Mouse (Mus musculus): ENCODE measurements around the gene Dnmbp.

Gene Dnmbp

DNA sequence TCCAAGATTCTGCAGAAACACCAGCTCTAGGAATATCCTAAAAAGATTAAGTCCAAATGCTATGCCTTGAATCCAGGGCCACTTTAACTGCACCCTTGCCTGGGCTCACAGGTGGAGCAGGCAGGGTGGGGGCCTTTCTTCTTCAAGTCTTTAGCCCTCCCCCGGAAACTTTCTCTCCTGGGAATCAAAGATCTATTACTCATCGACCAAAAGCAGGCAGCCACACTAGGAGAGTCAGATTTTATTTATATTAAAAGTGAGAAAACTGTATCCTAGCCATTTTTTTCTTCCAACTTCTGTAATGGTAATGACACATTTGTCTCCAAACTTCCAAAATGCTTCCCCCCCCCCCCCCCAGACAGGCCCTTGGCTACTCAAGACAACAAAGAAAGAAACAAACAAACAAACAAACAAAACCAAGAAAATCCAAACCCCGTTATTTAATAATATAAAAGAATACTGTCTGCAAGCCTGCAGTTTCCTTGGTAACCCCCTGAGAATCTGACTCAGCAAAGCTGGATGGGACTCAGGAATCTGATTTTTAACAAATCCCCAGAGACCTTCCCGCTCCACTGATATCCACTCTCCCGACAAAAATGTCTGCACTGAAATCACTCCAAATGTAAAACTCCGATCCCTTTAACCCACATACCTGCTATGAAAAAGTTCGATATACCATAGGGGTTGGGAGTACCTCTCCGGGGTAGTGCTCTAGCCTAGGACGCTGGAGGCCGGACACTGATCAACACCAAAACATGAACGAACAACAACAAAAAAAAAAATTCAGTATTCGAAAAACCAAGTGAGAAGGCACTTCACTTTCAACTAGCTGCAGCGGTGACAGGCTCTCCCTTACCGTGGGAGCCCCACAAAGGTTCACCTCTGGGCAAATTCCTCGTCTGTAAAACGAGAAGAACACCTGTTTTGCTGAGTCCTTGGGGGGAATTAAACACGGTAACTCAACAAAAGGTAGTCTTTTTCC lies 61.6 kb downstream of the Dnmbp start:
- no peak for DNase-seq (ENCODE audit: low spot score in 2 of 2)

DNA sequence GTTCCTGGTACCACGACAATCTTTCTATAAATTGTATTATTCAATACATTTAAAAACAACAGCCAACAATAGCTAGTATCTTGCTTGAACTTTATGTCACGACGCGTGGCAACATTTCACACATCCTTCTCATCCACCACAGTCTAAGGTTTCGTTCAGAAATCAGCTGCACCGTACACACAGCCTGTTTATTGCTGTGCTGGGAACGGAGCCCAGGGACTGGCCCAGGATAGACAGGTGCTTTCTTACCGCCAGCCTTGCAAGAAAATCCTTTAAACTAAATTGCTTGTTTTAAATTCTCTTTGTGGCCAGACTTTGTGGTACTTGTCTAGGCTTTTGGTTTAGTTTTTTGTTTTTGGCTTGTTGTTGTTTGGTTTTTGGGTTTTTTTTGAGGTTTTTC lies 62.6 kb downstream of the Dnmbp start:
- no peak for DNase-seq (ENCODE audit: low spot score in 2 of 2)

DNA sequence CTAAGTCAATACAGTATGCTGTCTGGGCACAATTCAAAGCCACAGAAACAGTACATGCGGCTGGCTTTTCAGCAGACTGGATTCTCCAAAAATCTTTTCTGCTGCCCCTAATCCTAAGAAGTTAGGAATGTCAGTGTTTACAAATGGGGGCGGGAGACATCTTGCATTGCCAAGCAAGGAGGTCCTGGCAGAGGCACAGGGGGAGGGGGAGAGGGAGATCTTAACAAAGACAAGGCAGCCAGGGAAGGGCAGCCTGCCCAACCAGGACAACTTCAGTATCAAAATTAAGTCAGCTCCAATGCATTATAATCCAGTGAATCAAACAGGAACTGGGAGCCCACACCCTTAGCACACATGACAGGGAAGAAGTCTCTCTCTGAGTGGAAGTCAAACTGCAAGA lies 64.0 kb downstream of the Dnmbp start:
- no peak for DNase-seq (ENCODE audit: low spot score in 2 of 2)

DNA sequence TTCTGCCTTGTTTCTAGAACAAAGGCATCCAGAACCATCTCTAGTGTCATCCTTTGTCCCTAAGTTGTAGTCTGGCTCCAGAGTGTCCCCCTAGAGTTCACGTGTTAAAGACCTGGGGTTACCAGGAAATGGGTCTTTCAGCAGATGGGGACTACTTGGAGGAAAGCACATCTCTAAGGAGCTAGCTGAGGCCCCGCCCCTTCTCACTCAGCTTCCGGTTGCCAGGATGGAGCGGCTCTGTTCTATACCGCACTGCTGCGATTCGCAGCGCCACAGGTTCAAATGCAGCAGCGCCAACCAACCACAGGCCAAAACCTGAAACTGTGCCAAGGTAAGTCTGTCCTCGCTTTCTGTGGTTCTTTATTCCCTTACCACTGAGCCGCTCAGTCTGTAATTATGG lies 65.6 kb downstream of the Dnmbp start:
- no peak for DNase-seq (ENCODE audit: low spot score in 2 of 2)

DNA sequence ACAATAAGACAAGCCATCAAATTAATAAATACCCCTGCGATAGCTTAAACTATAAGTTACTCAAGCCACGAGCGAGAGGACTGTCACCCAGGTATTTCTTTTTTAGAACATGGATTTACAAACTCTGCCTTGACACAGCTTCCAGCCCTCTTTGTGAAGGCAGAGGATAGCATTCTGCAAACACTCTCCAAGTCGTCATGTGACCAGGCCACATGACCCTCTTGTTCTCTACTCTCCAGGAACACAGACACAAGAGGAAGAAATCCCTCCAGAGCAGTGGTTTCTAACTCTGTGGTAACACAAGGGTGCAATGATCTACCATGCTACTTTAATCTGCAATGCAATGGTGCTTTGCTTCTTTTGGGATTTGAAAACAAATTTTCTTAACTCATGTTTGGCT lies 69.6 kb downstream of the Dnmbp start:
- no peak for DNase-seq (ENCODE audit: low spot score in 2 of 2)

DNA sequence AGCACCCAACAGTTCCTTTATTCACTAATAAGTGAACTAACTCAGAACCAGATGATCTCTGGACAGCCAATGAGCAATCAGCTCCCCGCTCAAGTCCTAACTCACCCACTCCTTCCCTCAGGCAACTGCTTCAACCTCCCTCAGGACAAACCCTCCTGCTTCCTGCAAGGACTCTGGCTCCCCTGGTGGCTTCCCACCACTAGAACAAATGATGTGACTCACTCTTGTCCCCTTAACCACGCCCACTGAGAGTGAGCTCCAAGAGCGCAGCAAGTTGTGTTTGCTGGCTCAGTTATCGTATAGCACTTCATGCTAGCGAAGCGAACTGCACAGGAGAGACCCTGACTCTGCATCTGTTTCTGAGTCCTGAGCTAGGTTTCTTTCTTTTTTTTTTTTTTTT lies 82.6 kb downstream of the Dnmbp start:
- no peak for DNase-seq (ENCODE audit: low spot score in 2 of 2)

DNA sequence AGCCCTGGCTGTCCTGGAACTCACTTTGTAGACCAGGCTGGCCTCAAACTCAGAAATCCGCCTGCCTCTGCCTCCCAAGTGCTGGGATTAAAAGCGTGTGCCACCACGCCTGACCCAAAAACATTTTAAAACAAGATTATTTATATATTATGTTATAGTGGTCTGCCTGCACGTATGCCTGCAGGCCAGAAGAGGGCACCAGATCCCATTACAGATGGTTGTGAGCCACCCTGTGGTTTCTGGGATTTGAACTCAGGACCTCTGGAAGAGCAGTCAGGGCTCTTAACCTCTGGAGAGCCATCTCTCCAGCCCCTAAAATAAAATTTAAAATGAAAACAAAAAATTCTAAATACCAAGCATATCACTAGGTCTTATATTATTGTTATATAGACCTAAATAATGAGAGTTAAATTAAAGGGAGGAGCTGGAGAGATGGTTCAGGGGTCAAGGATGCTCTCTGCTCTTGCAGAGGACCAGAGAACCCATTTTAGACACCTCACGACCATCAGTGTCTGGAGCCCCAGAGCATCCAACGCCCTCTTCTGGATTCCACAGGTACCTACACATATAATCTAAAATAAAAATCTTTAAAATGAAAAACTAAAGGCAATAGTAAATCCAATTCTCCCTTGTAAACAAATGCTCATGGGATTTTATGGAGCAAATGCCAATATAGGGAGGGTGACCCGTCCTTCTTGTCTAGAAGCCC lies 87.0 kb downstream of the Dnmbp start:
- DNase-seq (ENCODE audit: low spot score in 2 of 2) = no peak

DNA sequence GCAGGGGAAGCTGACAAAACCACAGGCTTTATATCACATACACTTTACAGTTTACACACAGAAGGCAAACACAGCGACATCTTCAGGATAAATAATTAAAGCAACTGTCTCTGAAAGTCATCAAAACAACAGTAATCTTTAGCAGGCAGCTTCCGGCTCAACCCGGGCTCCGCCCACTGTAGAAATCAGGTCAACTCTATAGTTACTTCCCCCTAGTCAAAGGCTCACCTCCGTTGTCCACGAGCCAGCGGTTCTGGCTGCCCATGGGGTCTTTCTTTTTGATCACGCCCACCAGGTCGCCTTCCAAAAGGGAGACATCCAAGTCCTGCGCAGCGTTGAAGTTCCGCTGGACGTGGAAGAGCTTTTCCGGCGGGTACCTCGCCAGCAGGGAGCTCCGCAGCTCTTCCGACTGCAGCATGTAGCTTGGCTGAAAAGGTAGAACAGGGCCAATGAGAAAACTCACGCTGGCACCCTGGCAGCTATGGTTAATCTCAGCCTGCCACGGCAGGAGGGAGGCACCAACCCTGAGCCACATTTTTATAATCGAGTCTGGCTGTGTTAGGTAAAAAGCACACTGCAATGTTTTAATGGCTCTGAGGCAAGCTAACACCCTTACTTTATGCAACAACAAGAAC lies 87.9 kb downstream of the Dnmbp start:
- no peak for DNase-seq (ENCODE audit: low spot score in 2 of 2)

DNA sequence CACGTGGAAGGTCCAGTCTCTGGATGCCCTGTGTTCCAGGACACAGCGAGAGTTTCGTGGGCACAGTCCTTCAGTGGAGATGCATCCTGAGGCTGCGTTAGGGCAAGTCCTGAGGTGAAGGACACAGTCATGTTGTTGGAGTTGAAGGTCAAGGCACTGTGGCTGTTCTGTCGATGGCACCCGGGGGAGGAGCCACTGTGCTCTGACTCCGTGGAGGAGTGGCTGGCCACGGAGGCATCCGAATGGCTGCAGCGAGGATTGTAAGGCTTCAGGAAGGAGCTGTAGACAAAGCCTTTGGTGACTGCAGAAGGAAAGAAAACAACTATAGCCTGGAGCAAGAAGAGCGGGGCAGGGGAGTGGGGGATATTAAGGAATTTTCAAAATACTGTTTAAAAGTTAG lies 90.0 kb downstream of the Dnmbp start:
- DNase-seq (ENCODE audit: low spot score in 2 of 2) = no peak

DNA sequence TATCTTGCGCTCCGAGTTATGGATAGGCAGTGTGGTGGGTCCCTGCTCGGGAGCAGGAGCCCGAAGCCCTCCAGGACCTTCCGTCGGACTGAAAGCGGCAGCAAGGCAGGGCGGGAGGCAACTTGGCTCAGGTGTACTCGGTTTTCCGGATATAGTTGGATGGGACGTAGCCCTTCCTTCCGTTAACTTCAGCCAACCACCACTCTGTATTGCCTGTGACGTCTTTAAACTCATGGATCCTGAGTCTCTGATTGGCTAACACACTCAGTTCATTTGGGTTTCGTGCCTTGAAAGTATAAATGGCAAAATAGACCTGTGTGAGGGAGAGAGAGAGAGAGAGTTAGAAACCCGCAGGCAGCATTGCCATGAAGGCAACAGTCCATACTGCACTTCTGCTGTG lies 92.0 kb downstream of the Dnmbp start:
- no peak for DNase-seq (ENCODE audit: low spot score in 2 of 2)

DNA sequence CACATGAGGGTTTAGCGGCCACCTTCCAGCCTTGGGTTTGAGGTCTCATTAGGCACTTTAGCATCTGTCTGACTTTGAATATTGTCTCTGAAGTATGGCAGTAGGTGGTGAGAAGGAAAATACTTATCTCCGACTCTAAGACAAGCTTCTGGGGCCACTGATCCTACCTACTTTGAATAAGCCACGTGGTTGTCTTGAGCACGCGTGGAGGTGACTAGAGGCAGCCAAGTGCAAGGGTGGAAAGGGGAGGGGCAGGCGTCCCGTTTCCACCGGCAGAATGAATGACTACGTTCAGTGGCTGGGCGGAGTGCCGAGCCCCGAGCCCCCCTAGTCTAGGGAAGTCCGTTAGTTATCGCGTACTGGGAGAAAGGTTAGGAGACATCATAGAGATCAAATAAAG lies 92.9 kb downstream of the Dnmbp start:
- DNase-seq (ENCODE audit: low spot score in 2 of 2) = no peak

DNA sequence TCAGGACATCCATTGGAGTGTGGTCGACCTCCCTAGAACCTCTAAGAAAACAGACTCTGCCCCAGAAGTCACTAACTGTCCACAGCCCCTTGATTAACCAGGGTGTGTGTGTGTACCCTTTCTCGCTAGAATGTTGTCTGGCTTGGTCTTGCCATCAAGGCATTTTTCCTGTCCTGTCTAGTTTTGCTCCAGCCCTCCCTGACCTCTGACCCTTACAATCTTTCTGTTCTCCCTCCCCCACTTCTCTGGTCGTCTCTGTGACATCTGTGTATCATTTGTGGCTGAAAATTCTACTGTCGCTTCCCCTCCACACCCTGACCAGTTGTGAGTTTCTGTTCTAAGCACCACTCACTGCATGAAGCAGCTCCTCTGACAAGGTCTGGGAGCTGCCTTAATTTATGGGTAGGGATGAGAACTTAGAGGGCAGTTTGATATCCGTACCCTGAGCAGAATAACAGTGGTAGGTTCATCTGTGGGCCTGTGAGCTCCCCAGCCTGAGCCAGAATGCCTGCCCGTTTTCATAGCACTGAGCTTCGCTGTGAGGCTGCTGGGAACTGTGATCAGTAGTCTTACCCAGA lies 94.6 kb downstream of the Dnmbp start:
- DNase-seq (ENCODE audit: low spot score in 2 of 2) = no peak

DNA sequence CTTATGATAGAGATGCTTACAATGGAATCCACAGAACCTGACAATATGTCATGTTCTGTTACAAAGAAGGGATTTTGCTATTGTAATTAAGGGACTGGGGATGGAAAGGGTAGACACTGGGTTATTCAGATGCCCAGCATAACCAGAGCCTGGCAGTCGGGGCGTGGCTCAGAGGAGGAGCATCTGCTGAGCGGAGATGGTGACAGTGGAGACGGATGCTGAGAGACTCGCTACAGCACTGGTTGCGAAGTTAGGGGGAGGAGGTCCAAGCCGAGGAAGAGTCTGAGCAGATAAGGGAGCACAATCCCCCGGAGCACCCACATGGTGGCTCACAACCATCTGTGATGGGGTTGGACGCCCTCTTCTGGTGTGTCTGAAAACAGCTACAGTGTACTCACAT lies 96.8 kb downstream of the Dnmbp start:
- no peak for DNase-seq (ENCODE audit: low spot score in 2 of 2)

DNA sequence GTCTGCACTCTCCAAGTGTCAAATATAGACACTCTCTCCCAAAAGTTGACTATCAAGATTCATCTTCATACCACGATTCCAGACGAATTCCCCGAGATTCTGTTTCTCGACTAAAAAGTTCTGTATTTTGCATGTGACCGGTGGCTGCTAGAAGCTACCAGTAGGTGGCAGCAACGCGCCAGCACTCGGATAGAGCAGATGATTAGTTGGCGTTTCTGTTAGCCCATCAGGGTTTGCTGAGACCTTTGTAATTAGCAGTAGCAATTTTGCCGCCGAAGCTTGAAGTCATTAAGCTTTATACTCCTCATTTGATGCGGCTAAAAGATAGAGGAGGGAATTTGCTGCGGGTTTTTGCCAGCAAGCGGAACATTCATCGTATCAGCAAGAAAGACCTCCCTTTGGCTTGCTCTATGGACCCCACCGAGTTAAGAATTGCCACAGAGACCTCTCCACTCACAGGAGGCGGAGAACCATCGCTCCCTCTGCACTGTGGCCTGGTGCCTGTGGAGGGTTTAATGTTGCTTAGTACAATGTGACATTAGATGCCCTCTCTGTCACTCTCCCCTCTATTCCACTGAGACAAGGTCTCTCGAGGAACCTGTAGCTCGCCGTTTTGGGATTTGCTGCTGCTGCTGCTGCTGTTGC lies 107.4 kb downstream of the Dnmbp start:
- DNase-seq (ENCODE audit: low spot score in 2 of 2) = peak; percentile 44 to 72

DNA sequence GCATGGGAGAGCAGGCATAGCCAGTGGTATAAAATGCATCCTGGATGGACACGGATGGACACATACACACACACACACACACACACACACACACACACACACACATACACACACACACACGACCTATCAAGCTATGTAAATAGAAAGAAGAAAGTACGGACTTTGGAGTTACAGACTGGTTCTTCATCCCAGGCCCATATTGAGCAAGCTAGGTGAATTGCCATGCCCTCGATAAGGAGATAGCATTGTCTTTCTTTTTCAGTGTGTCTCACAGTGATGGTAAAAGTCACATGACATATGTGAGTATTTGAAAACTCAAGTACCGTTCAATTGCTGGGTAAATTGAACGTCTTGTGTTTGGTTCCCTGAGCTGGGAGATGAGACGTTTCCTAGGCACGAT lies 113.1 kb downstream of the Dnmbp start:
- DNase-seq (ENCODE audit: low spot score in 2 of 2) = no peak

DNA sequence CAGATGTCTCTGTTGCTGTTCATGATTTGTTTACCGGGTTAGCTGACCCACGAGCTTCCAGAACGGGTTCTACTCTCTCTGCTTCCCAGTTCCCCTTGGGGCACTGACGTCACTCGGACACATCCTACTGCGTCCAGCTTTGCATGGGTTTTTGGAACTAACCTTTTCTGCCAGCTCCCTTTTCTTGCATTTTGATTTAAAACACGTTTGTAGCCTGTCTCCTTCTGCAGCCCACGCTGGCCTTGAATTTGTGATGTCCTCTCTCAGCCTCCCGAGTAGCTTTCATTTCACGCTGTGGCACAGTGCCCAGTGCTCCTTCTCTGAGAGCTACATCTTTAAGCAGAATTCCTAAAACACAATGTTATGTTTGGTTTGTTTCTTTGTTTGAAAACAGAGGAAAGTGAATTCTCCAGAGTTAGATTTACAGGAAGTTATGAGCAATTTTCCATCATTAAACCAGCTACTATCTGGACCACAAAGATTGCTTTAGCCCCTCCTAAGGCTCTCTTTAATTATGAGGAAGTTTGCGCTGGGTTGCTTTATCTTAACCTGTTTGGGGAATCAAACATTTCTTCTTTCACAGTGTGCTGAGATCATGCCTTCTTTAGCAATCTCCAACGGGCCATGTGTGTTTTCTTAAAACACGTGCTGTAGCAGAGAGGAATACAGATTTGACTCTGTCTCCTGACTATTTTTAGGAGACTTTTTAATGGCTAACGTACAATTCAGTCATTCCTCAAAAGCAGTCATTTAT lies 124.2 kb downstream of the Dnmbp start:
- DNase-seq (ENCODE audit: low spot score in 2 of 2) = peak in 1 of 2 experiments; percentile 16

DNA sequence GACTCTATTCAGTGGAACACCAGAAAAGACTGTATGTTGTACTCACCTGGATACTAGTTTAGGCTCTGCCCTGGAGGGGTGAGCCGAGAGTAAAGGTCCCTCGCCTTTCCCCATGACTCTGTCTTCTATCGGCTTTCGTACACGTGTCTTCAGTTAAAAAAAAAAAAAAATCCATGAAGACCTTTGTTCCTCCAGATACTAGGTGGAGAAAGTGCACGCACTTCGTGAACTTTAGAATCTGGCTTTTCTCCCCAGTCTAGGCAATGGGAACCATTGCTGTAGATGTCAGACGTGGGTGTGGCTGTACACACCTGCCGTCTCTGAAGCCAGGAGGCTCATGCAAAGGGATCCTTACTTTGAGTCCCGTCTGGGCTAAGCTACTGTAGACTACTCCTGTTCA lies 126.7 kb downstream of the Dnmbp start:
- no peak for DNase-seq (ENCODE audit: low spot score in 2 of 2)

DNA sequence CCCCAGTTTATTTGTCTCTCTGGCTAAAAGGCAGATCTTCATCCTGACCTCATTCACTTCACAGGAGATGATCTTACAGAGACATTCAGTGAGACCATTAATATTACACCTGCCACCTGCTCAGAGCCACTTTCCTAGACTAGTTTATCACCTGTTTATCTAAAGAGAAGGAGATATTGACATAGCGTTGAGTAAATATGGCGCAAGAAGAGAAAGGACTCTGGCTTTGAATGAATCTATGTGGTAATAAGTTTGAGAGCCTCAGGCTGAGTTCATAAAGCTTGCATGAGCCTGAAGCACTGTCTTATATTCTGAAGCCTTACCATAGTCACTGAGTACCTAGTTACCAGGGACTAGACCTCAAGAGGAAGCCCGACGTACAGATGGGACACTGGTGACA lies 128.6 kb downstream of the Dnmbp start:
- no peak for DNase-seq (ENCODE audit: low spot score in 2 of 2)

DNA sequence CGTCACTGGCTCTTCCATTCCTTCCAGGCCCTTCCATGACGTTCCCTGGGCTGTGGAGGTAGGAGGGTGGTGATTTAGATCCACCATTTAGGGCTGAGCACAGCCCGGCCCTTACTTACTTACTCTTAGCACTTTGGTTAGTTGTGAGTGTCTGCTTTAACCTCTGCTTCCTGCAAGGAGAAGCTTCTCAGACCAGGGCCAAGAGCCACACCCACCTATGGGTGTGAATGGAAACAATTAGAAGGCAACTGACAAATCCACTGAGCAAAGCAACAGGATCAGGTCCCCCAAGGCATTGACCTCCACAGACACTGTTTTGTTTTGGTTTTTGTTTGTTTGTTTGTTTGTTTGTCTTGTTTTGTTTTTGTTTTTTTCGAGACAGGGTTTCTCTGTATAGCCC lies 130.7 kb downstream of the Dnmbp start:
- DNase-seq (ENCODE audit: low spot score in 2 of 2) = no peak

DNA sequence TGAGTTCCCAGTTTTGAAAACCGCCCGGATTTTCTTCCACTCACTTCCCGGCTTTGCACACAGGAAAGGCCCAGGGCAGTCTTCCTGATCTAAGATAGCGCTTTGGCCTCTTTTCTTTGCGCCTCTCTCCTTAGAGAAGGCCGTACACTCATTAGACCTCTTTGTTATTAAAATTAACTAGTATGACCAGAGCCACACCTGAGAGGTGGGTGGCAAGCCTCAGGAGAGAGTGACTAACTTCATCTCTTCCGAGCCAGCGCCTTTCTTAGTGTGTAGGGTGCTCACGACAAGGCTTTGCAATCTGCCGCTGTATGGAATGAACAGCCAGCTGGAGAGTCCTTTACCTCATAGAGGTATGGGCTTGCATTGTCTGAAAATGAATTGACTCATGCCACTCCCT lies 136.1 kb downstream of the Dnmbp start:
- no peak for DNase-seq (ENCODE audit: low spot score in 2 of 2)

DNA sequence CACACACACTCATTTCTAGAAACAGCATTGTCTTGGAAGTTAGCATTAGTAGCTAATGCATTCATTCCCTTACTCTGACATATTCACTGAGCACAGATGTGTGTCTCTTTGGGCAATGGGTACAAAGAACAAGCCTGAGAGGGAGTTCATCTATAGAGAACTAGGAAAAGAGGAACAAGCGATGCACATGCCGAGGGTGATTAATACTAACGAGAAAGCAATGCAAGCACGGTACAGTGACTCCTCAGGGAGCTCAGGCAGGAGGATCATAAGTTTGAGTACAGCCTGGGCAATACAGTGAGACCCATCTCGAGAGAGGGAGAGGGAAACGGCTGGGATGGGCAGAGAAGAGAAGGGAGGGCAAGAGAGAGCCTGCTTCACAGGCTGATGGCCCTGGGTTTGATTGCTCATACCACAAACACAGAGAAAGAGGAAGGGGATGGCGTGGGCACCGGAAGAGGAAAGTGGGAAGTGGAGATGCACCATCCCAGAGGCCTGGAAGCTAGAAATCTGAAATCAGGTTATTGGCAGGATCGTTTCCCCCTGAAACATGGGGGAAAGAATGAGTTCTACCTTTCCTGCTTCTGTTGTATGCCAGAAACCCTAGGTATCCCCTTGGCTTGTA lies 138.5 kb downstream of the Dnmbp start:
- DNase-seq (ENCODE audit: low spot score in 2 of 2) = no peak
